8 mouse cellular contexts compared by ENCODE assay signal in the genomic region with DNA sequence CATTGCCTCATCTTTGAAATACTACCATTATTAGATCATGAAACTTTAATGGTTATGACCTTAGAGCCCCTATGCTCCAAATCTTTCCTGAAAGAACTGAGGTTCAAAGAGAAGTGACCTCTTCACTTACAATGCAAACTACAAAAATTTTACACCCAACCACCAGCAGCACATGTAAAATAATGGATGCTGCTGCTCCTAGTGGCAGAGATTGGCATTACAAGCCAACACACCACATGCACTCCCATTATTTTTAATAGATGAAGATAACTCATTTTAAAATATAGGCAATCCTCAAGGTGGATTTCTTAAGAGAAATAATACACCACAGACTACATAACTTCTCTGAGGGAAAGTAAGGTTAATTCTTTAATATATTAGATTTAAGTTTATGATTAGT. TPM values are rescaled to one million over a fixed set of nuclear protein-coding genes. Genes with fewer than 3 reads are reported as not detected.
A peak's percentile ranks its signal among the peaks of the same experiment; 100 is the strongest.
DNase-seq lines count a peak whose midpoint lies in the region; ATAC-seq and TF ChIP-seq lines count a peak whose summit lies in the region.
"Had no signal": no experiment of that assay in that cellular context is flagged by ENCODE, and none has a peak within 500 bp of the region (broad histone marks: within the 10 kb centered on the region; RNA-seq: fewer than 3 reads in every experiment).

No protein-coding gene starts in this region.

- H3K4me2 ChIP-seq in limb, embryonic 11.5 days (ENCODE audit: low read depth, severe bottlenecking), result no peak overlapping the region
- no peak overlapping the region for H3K4me2 ChIP-seq in embryonic facial prominence, embryonic 11.5 days (ENCODE audit: low read depth, low read length)

- peak; percentile 94 for TF ChIP-seq CTCF in left cerebral cortex, adult 2 months (IDR thresholded peaks at IDR 0.05)

- in situ Hi-C loops in ES-E14 (cut with MboI; ENCODE audit: low sequenced_read_pairs in 2 of 2, unreplicated experiment in 2 of 2), result no loop called here

- H3K4me1 ChIP-seq in limb, embryonic 11.5 days (ENCODE audit: control insufficient read depth, insufficient read depth, low read length), result no peaks in the 10 kb centered on the region
- H3K4me1 ChIP-seq in limb, embryonic 10.5 days, result no peaks in the 10 kb centered on the region
- peaks cover 0 to 4% of the 10 kb centered on the region in 2 experiments; a peak in 1 of 4 replicates for H3K4me1 ChIP-seq in ES-E14 (ENCODE audit: control insufficient read depth in 2 of 2, insufficient read depth in 2 of 2, low read length in 2 of 2, poor library complexity in 1 of 2)
- no peaks in the 10 kb centered on the region for H3K4me1 ChIP-seq in embryonic facial prominence, embryonic 11.5 days (ENCODE audit: control insufficient read depth, insufficient read depth, low read length)

- DNase-seq in limb, embryonic 11.5 days (ENCODE audit: low spot score), result peak; percentile 50
- no peak for DNase-seq in limb, embryonic 10.5 days (ENCODE audit: low spot score)
- peak; percentile 22 for DNase-seq in ES-E14 (ENCODE audit: low read depth, low spot score)
- peak; percentile 50 for DNase-seq in adrenal gland, postnatal 14 days
- DNase-seq in embryonic facial prominence, embryonic 11.5 days (ENCODE audit: low spot score), result peak; percentile 62
- peak; percentile 18 to 41 for DNase-seq in left cerebral cortex, adult 2 months (ENCODE audit: extremely low spot score in 1 of 2, low spot score in 2 of 2)
- peak; percentile 20 for DNase-seq in right cerebral cortex, postnatal 14 days

- no peak overlapping the region for H3K27ac ChIP-seq in limb, embryonic 11.5 days (replicated peaks; ENCODE audit: low read depth, low read length)
- no peak overlapping the region for H3K27ac ChIP-seq in limb, embryonic 10.5 days
- no peak overlapping the region for H3K27ac ChIP-seq in ES-E14 (ENCODE audit: insufficient read depth, low read depth, low read length, poor library complexity, severe bottlenecking)
- no peak overlapping the region for H3K27ac ChIP-seq in embryonic facial prominence, embryonic 11.5 days (replicated peaks; ENCODE audit: low read depth, low read length)
- no peak overlapping the region for H3K27ac ChIP-seq in left cerebral cortex, adult 2 months

- H3K27me3 ChIP-seq in limb, embryonic 11.5 days (ENCODE audit: control insufficient read depth, insufficient read depth, low read length), result no peaks in the 10 kb centered on the region
- no peaks in the 10 kb centered on the region for H3K27me3 ChIP-seq in limb, embryonic 10.5 days (ENCODE audit: low read depth, poor library complexity, severe bottlenecking)
- H3K27me3 ChIP-seq in embryonic facial prominence, embryonic 11.5 days (ENCODE audit: control insufficient read depth, insufficient read depth, low read length), result no peaks in the 10 kb centered on the region

- H3K9ac ChIP-seq in limb, embryonic 11.5 days (ENCODE audit: low read length), result no peak overlapping the region
- H3K9ac ChIP-seq in ES-E14 (ENCODE audit: insufficient read depth, low read depth, low read length, poor library complexity, severe bottlenecking), result no peak overlapping the region
- no peak overlapping the region for H3K9ac ChIP-seq in embryonic facial prominence, embryonic 11.5 days (replicated peaks; ENCODE audit: low read length)

- no peak for ATAC-seq in limb, embryonic 11.5 days (ENCODE audit: insufficient number of reproducible peaks, low FRiP score, low TSS enrichment, low read depth)
- ATAC-seq in embryonic facial prominence, embryonic 11.5 days (replicated peaks; ENCODE audit: insufficient number of reproducible peaks, low FRiP score, low TSS enrichment, low read depth), result no peak

- intact Hi-C loops in left cerebral cortex, adult 2 months (cut with DNase I), result no loop called here

- H3K9me3 ChIP-seq in limb, embryonic 11.5 days (ENCODE audit: control insufficient read depth, low read length), result no peaks in the 10 kb centered on the region
- no peaks in the 10 kb centered on the region for H3K9me3 ChIP-seq in limb, embryonic 10.5 days (replicated peaks)
- no peaks in the 10 kb centered on the region for H3K9me3 ChIP-seq in ES-E14 (ENCODE audit: control insufficient read depth, insufficient read depth, low read depth, low read length)
- H3K9me3 ChIP-seq in embryonic facial prominence, embryonic 11.5 days (replicated peaks; ENCODE audit: control insufficient read depth, low read length), result no peaks in the 10 kb centered on the region

- no peak overlapping the region for H3K4me3 ChIP-seq in limb, embryonic 11.5 days (ENCODE audit: low read depth, low read length)
- H3K4me3 ChIP-seq in limb, embryonic 10.5 days, result no peak overlapping the region
- H3K4me3 ChIP-seq in ES-E14 (ENCODE audit: insufficient read depth in 1 of 2, low read depth in 1 of 2, low read length in 2 of 2, poor library complexity in 1 of 2, severe bottlenecking in 1 of 2), result no peak overlapping the region
- H3K4me3 ChIP-seq in embryonic facial prominence, embryonic 11.5 days (ENCODE audit: low read depth, low read length), result no peak overlapping the region
- H3K4me3 ChIP-seq in left cerebral cortex, adult 2 months, result no peak overlapping the region
- H3K4me3 ChIP-seq: erythroblast, embryonic 14.5 days had no signal

- H3K36me3 ChIP-seq in limb, embryonic 11.5 days (ENCODE audit: control insufficient read depth, insufficient read depth, low read length), result no peaks in the 10 kb centered on the region
- no peaks in the 10 kb centered on the region for H3K36me3 ChIP-seq in limb, embryonic 10.5 days
- no peaks in the 10 kb centered on the region for H3K36me3 ChIP-seq in ES-E14 (ENCODE audit: control insufficient read depth, insufficient read depth, low read length, poor library complexity, severe bottlenecking)
- H3K36me3 ChIP-seq in embryonic facial prominence, embryonic 11.5 days (replicated peaks; ENCODE audit: control insufficient read depth, insufficient read depth, low read depth, low read length), result no peaks in the 10 kb centered on the region

TF ChIP-seq in ES-E14, 5 proteins besides CTCF, POLR2A, EP300 and RAD21:
- TF ChIP-seq HCFC1 (IDR thresholded peaks at IDR 0.05; ENCODE audit: borderline replicate concordance, insufficient read depth, low read length) (no peak), ZC3H11A (IDR thresholded peaks at IDR 0.05; ENCODE audit: borderline replicate concordance, low read depth, low read length) (peak; percentile 46; the same call in 1 of the 2 replicates), CHD2 (IDR thresholded peaks at IDR 0.05; ENCODE audit: low read depth, low read length) (no peak), MAFK (IDR thresholded peaks at IDR 0.05; ENCODE audit: insufficient read depth, low read depth, low read length) (no peak)

RNA-seq across cellular contexts. Expression of a gene that starts 31.2 kb away (rescaled TPM):
- 18.4 and 18.6 TPM in 2 replicates for polyA plus RNA-seq in limb, embryonic 11.5 days (2014; fragmentation: Nextera tagmentation; extraction: Ambion mirVana)
- 12.2 and 13.9 TPM in 2 replicates for polyA plus RNA-seq in limb, embryonic 10.5 days (2016; fragmentation: Nextera tagmentation; extraction: Ambion mirVana)
- total RNA-seq in ES-E14 (2012; rRNA removed), result 9.6 and 10.8 TPM in 2 replicates
- total RNA-seq in adrenal gland, postnatal 14 days (2021), result 40.0 and 43.1 TPM in 2 replicates
- polyA plus RNA-seq in embryonic facial prominence, embryonic 11.5 days (2014; fragmentation: Nextera tagmentation; extraction: Ambion mirVana), result 27.0 and 27.9 TPM in 2 replicates
- total RNA-seq in left cerebral cortex, adult 2 months (2021), result 10 to 100 TPM; 35.8 to 38.5 TPM

RNA-seq across cellular contexts. Expression of a gene that starts 43.4 kb away (rescaled TPM):
- polyA plus RNA-seq in limb, embryonic 11.5 days (2014; fragmentation: Nextera tagmentation; extraction: Ambion mirVana), result 0.18 and 0.20 TPM in 2 replicates
- 0.05 and 0.11 TPM in 2 replicates for polyA plus RNA-seq in limb, embryonic 10.5 days (2016; fragmentation: Nextera tagmentation; extraction: Ambion mirVana)
- not detected in 2 replicates for total RNA-seq in ES-E14 (2012; rRNA removed)
- total RNA-seq in adrenal gland, postnatal 14 days (2021), result 2.5 and 3.0 TPM in 2 replicates
- 0.46 and 0.56 TPM in 2 replicates for polyA plus RNA-seq in embryonic facial prominence, embryonic 11.5 days (2014; fragmentation: Nextera tagmentation; extraction: Ambion mirVana)
- total RNA-seq in left cerebral cortex, adult 2 months (2021), result 10 to 100 TPM; 53.2 to 61.6 TPM
- polyA plus RNA-seq: erythroblast, embryonic 14.5 days had no signal

Comparison
In these comparisons a context has a peak if more than half of its experiments do, and no peak if none do; other contexts are left out.
1. RNA of a gene that starts 43.4 kb away (total RNA-seq): 53.2 to 61.6 TPM in left cerebral cortex, adult 2 months; 2.5 to 3.0 TPM in adrenal gland, postnatal 14 days and not detected in ES-E14; every median in the first group is over 10 times any median in the second.